Mouse (Mus musculus) lung, postnatal 0 days (tissue): ENCODE measurements around the gene Arl6. TPM values are rescaled to one million over a fixed set of nuclear protein-coding genes. Genes with fewer than 3 reads are reported as not detected.

ENCODE experiments used
- ATAC-seq: fragments of 200-750 bp; cut with Nextera tagmentation; 2 replicates; pipeline ENCODE4 v1.8.0; 2017; ENCODE audit warnings: moderate library complexity
- DNase-seq: peaks from one replicate; pipeline ENCODE4 v3.0.0-alpha.2; 2016; ENCODE audit warnings: low spot score
- H3K27ac ChIP-seq: fragments of 300-500 bp; sonication (generic); 2 replicates; pipeline ENCODE4 v1.5.1; 2014; ENCODE audit warnings: antibody characterized with exemption, mild to moderate bottlenecking, low read length, mixed read lengths
- H3K27me3 ChIP-seq: fragments of 300-500 bp; sonication (generic); replicated peaks from 2 replicates; pipeline ENCODE4 v1.6.1; 2014; ENCODE audit warnings: low read length, mixed read lengths; ENCODE audit not compliant: insufficient read depth
- H3K36me3 ChIP-seq: fragments of 300-500 bp; sonication (generic); 2 replicates; pipeline ENCODE4 v1.6.1; 2014; ENCODE audit warnings: low read length, mixed read lengths; ENCODE audit not compliant: insufficient read depth
- H3K4me1 ChIP-seq: fragments of 300-500 bp; sonication (generic); 2 replicates; pipeline ENCODE4 v1.6.1; 2014; ENCODE audit warnings: antibody characterized with exemption, low read depth, low read length, mixed read lengths; ENCODE audit not compliant: insufficient read depth
- H3K4me2 ChIP-seq: fragments of 300-500 bp; sonication (generic); replicated peaks from 2 replicates; pipeline ENCODE4 v1.6.1; 2014; ENCODE audit warnings: low read depth, mild to moderate bottlenecking, low read length, moderate library complexity, mixed read lengths
- H3K4me3 ChIP-seq: fragments of 300-500 bp; sonication (generic); 2 replicates; pipeline ENCODE4 v1.5.1; 2014; ENCODE audit warnings: low read depth, low read length
- H3K9ac ChIP-seq: fragments of 300-500 bp; sonication (generic); replicated peaks from 2 replicates; pipeline ENCODE4 v1.6.1; 2014; ENCODE audit warnings: low read depth, mild to moderate bottlenecking
- H3K9me3 ChIP-seq: fragments of 300-500 bp; sonication (generic); 2 replicates; pipeline ENCODE4 v1.6.1; 2016; ENCODE audit warnings: low read length, mixed read lengths
- CTCF ChIP-seq: IDR thresholded peaks from 2 replicates; pipeline ENCODE4 v1.5.1; 2016; ENCODE audit warnings: antibody characterized with exemption, mild to moderate bottlenecking
- EP300 ChIP-seq: IDR thresholded peaks from 2 replicates; pipeline ENCODE4 v1.6.1; 2016; ENCODE audit warnings: antibody characterized with exemption, mild to moderate bottlenecking, control low read depth
- WGBS: fragments of 180-500 bp; shearing (Covaris S2); extraction: QIAGEN DNeasy Blood & Tissue Kit; methylation state at CpG from one replicate; pipeline ENCODE4 v1.1.7; 2014; 5-methylcytosine and 5-hydroxymethylcytosine counted together
- polyA plus RNA-seq: library from polyadenylated mRNA; unstranded; fragments of >200 nt; fragmentation: Nextera tagmentation; extraction: Ambion mirVana; gene quantifications from 2 replicates; pipeline ENCODE4 v1.2.1, GENCODE M21; 2015

Gene Arl6
- polyA plus RNA-seq, 1 experiment from 2014 or later: 21.7 TPM

DNA sequence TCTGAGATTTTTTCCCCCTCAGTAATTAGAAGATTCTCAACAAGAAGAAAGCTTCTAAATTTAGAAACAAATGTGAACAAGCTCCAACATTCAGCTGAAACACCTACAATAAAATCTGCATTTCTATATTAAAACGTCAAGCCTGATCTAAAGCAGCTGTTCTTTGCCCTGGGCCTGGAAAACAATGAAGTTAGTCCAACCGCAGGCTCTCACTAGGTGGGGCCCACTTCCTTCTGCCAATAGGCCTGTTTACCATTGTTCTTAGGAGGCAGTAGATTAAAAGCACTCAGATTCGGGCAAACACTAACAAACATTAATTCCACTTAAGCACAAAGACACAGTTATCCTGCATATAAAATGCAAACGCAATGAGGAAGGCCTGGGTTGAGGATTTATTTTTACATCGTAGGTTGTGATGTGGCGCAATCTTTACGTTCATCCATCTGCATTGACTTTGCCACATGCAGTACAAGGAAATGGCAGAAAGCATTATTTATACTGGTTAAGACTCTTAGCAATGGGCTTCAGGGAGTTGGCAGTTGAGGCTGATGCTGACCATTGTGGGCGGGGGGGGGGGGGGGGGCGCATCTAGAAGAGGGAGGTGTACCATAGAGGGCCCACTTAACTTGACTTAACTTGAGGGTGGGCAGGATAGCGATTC lies 71.3 kb downstream of the Arl6 start:
- Histone ChIP-seq H3K9ac (no peak overlapping the region), H3K4me1 (peaks cover 5% of the 10 kb centered on the region; the same call in 1 of the 2 replicates), H3K36me3 (no peaks in the 10 kb centered on the region), H3K4me3 (no peak overlapping the region), H3K27me3 (no peaks in the 10 kb centered on the region), H3K9me3 (no peaks in the 10 kb centered on the region), H3K4me2 (no peak overlapping the region), H3K27ac (0 out of 2 replicates have a peak overlapping the region, but pooled peaks have one; percentile 26)
- DNase-seq: peak; percentile 67
- WGBS: 33% methylated on average over 8 of the region's 10 CpGs
- TF ChIP-seq CTCF (0 out of 2 replicates have a peak, but pooled peaks have one; percentile 11), EP300 (peak; percentile 59)
- peak; percentile 47 for ATAC-seq

DNA sequence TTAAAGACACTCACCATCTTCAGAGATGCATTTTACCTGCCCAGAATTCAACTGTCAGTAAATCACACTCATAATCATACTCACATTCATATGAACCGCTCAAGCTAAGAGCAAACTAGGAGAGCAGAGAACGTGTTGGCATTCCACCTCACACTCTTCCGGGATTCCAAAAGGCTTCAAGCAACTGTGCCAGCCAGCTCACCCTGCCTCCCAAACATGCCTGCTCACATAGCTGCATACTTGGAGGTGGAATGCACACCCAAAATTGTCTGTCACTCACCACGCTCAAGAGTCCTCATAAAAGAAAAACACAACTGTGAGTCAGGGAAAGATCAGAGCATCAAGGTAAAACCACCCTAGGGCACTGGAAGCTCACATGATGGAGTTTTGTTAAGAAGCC lies 72.8 kb downstream of the Arl6 start:
- peak; percentile 49 for DNase-seq

DNA sequence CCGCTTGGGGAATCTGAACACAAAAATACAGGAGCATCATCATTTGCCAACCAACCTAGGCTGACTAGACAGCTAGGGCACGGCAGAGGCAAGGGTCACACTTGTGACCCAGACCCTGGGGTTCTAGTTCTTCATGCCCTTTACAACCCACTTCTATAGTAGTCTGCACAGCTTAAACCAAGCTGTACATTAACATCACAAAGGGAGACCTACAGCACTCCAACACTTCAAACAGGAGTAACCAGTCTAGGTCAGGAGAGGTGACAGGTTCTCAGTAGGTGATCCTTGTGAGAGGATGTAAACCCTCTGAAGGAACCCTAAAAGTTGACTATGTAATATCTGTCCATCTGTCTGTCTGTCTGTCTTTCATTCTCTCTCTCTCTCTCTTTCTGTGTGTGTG lies 73.6 kb downstream of the Arl6 start:
- DNase-seq (no peak), ATAC-seq (no peak)
- no peaks in the 10 kb centered on the region for H3K27me3 ChIP-seq
- no peak overlapping the region for H3K27ac ChIP-seq
- no peak overlapping the region for H3K9ac ChIP-seq
- H3K4me1 ChIP-seq: peaks cover 5% of the 10 kb centered on the region; the same call in 1 of the 2 replicates
- H3K36me3 ChIP-seq: no peaks in the 10 kb centered on the region
- H3K9me3 ChIP-seq: no peaks in the 10 kb centered on the region
- no peak for TF ChIP-seq CTCF
- no peak for TF ChIP-seq EP300
- WGBS: 81% methylated on average over 2 of the region's 2 CpGs
- H3K4me3 ChIP-seq: no peak overlapping the region
- no peak overlapping the region for H3K4me2 ChIP-seq

More for the DNA sequence above, 72.8 kb downstream of the Arl6 start:
- Histone ChIP-seq H3K9me3 (no peaks in the 10 kb centered on the region), H3K4me3 (no peak overlapping the region), H3K4me1 (peaks cover 5% of the 10 kb centered on the region; the same call in 1 of the 2 replicates), H3K36me3 (no peaks in the 10 kb centered on the region), H3K27ac (no peak overlapping the region), H3K4me2 (no peak overlapping the region), H3K27me3 (no peaks in the 10 kb centered on the region), H3K9ac (no peak overlapping the region)
- ATAC-seq: peak; percentile 75
- 57% methylated on average over 4 of the region's 4 CpGs for WGBS
- TF ChIP-seq CTCF (no peak), EP300 (no peak)

DNA sequence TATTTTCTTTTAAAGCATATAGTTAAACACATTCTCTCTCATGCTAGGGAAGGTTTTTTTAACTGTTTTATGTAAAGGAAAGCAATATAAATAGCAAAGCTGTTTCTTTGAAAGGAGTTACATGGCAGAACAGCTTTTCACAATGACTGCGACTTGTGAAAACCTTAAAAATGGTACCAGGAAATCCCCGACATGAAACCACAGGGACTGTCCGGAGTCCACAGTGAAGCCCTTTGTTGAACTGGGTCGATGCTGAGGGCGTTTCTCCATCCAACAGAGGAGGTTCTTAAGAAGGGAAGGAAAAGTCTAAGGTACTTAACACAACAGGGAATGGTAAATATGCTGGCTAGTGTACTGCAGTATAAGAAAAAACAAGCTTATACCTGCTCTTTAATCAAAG lies 75.2 kb downstream of the Arl6 start:
- TF ChIP-seq CTCF (no peak), EP300 (no peak)
- DNase-seq (no peak), ATAC-seq (no peak)
- no peak overlapping the region for H3K27ac ChIP-seq
- no peaks in the 10 kb centered on the region for H3K9me3 ChIP-seq
- 82% methylated on average over 5 of the region's 5 CpGs for WGBS
- no peaks in the 10 kb centered on the region for H3K27me3 ChIP-seq
- no peak overlapping the region for H3K4me3 ChIP-seq
- no peaks in the 10 kb centered on the region for H3K36me3 ChIP-seq
- no peak overlapping the region for H3K9ac ChIP-seq
- H3K4me2 ChIP-seq: no peak overlapping the region
- peaks cover 5% of the 10 kb centered on the region; the same call in 1 of the 2 replicates for H3K4me1 ChIP-seq

Other genes with a start within 250 kb of the Arl6 start
- not detected in 2 replicates for gene Gabrr3, start 232.1 kb downstream of the Arl6 start, polyA plus RNA-seq
- 11.0 and 13.0 TPM in 2 replicates for gene Riox2, start 167.6 kb downstream of the Arl6 start, polyA plus RNA-seq
- gene Crybg3, start 38.4 kb downstream of the Arl6 start, polyA plus RNA-seq: 6.0 and 7.3 TPM in 2 replicates